ENCODE assay signal across 8 mouse cellular contexts in the genomic region with DNA sequence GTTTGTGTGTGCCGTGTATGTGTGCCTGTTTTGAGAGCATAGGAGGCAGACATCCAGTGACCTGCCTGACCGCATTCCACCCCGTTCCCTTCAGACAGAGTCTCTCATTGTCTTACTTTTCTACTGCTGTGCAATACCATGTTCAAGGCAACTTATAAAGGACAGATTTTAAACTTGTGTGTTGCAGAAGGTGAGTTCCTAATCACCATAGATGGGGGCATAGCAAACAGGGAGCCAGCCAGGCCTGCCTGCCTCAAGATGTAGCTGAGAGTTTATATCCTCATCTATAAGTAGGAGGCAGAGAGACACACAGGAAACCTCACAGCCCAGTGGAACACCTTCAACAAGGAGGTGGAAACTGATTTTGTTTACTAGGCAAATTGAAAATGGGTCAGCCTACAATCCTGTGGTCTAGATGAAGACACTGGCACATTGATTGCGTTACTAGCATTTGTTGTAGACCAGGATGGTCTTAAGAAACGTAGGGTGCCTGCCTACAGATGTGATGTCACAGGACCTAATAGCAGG. TPM values are rescaled to one million over a fixed set of nuclear protein-coding genes. Genes with fewer than 3 reads are reported as not detected.
A peak's percentile ranks its signal among the peaks of the same experiment; 100 is the strongest.
DNase-seq lines count a peak whose midpoint lies in the region; ATAC-seq and TF ChIP-seq lines count a peak whose summit lies in the region.

No protein-coding gene starts in this region.

- H3K36me3 ChIP-seq in kidney, adult 2 months (ENCODE audit: control insufficient read depth, insufficient read depth, low read length): no peaks in the 10 kb centered on the region
- H3K36me3 ChIP-seq in hindbrain, embryonic 14.5 days (replicated peaks; ENCODE audit: control insufficient read depth, insufficient read depth): no peaks in the 10 kb centered on the region
- H3K36me3 ChIP-seq in midbrain, embryonic 14.5 days (ENCODE audit: control insufficient read depth, insufficient read depth, low read length): no peaks in the 10 kb centered on the region

- H3K27ac ChIP-seq in kidney, adult 2 months (ENCODE audit: insufficient read depth, low read depth, low read length): peak overlapping the region; percentile 70
- H3K27ac ChIP-seq in hindbrain, embryonic 14.5 days: peak overlapping the region; percentile 92
- H3K27ac ChIP-seq in midbrain, embryonic 14.5 days (replicated peaks; ENCODE audit: low read depth, low read length): no peak overlapping the region

- no peak for TF ChIP-seq CTCF in kidney, adult 2 months (conservative IDR thresholded peaks at IDR 0.05; ENCODE audit: insufficient read depth, insufficient read length, low read depth, low read length)

- peak overlapping the region; percentile 69 for H3K4me2 ChIP-seq in hindbrain, embryonic 14.5 days (replicated peaks)
- H3K4me2 ChIP-seq in midbrain, embryonic 14.5 days (ENCODE audit: low read length): peak overlapping the region; percentile 76

- peaks cover 15% of the 10 kb centered on the region; the same call in 1 of the 2 replicates for H3K4me1 ChIP-seq in kidney, adult 2 months (ENCODE audit: control insufficient read depth, insufficient read depth, low read length)
- H3K4me1 ChIP-seq in hindbrain, embryonic 14.5 days (replicated peaks; ENCODE audit: control insufficient read depth, insufficient read depth, low read length): peaks cover 7% of the 10 kb centered on the region
- H3K4me1 ChIP-seq in midbrain, embryonic 14.5 days (ENCODE audit: control insufficient read depth, insufficient read depth, low read length): peaks cover 14% of the 10 kb centered on the region

- 65% methylated on average over 5 of the region's 5 CpGs for WGBS in kidney, adult 2 months
- 86% methylated on average over 5 of the region's 5 CpGs for WGBS in hindbrain, embryonic 14.5 days
- WGBS in midbrain, embryonic 14.5 days: 91% methylated on average over 5 of the region's 5 CpGs

- no peak for TF ChIP-seq POLR2A in kidney, adult 2 months (IDR thresholded peaks at IDR 0.05; ENCODE audit: low read depth, low read length)

- ATAC-seq in hindbrain, embryonic 14.5 days (ENCODE audit: low FRiP score): no peak
- ATAC-seq in midbrain, embryonic 14.5 days (ENCODE audit: low FRiP score, low TSS enrichment): no peak
- ATAC-seq in frontal cortex, adult (ENCODE audit: low TSS enrichment): no peak

- H3K27me3 ChIP-seq in kidney, adult 2 months (replicated peaks; ENCODE audit: control insufficient read depth, insufficient read depth, low read length): no peaks in the 10 kb centered on the region
- H3K27me3 ChIP-seq in hindbrain, embryonic 14.5 days (ENCODE audit: control insufficient read depth, insufficient read depth, low read length): no peaks in the 10 kb centered on the region
- H3K27me3 ChIP-seq in midbrain, embryonic 14.5 days (ENCODE audit: control insufficient read depth, insufficient read depth, low read length): no peaks in the 10 kb centered on the region

- H3K9ac ChIP-seq in hindbrain, embryonic 14.5 days: peak overlapping the region; percentile 58
- peak overlapping the region; percentile 69; the same call in 1 of the 2 replicates for H3K9ac ChIP-seq in midbrain, embryonic 14.5 days (replicated peaks; ENCODE audit: low read length)

- peak overlapping the region; percentile 72; the same call in 1 of the 2 replicates for H3K4me3 ChIP-seq in kidney, adult 2 months (ENCODE audit: insufficient read depth, low read depth, low read length)
- peak overlapping the region; percentile 41 for H3K4me3 ChIP-seq in hindbrain, embryonic 14.5 days (replicated peaks; ENCODE audit: low read length)
- H3K4me3 ChIP-seq in midbrain, embryonic 14.5 days (replicated peaks; ENCODE audit: low read depth, low read length): peak overlapping the region; percentile 51

- no peak for DNase-seq in kidney, adult 2 months
- no peak for DNase-seq in kidney, adult 18-20 months
- peak; percentile 22 for DNase-seq in T-cell, adult 2 months (ENCODE audit: low spot score)
- no peak for DNase-seq in hindbrain, embryonic 14.5 days (ENCODE audit: low spot score)
- DNase-seq in midbrain, embryonic 14.5 days: no peak
- DNase-seq in layer of hippocampus, adult 9-10 months (ENCODE audit: low spot score): no peak
- DNase-seq in frontal cortex, postnatal 25 days (ENCODE audit: low spot score in 2 of 2): no peak

- H3K9me3 ChIP-seq in hindbrain, embryonic 14.5 days (ENCODE audit: control insufficient read depth, low read length): no peaks in the 10 kb centered on the region
- H3K9me3 ChIP-seq in midbrain, embryonic 14.5 days (ENCODE audit: control insufficient read depth, low read length): no peaks in the 10 kb centered on the region

RNA-seq across cellular contexts. Expression of a gene that starts 0.7 kb away (rescaled TPM):
- 159 and 190 TPM in 2 replicates for polyA plus RNA-seq in kidney, adult 2 months (2012; rRNA removed)
- 53.5 and 56.1 TPM in 2 replicates for polyA plus RNA-seq in hindbrain, embryonic 14.5 days (2014; fragmentation: Nextera tagmentation; extraction: Ambion mirVana)
- polyA plus RNA-seq in midbrain, embryonic 14.5 days (2014; fragmentation: Nextera tagmentation; extraction: Ambion mirVana): 39.3 and 39.7 TPM in 2 replicates

RNA-seq across cellular contexts. Expression of a gene that starts 20.4 kb away (rescaled TPM):
- 93.5 and 96.0 TPM in 2 replicates for polyA plus RNA-seq in kidney, adult 2 months (2012; rRNA removed)
- polyA plus RNA-seq in hindbrain, embryonic 14.5 days (2014; fragmentation: Nextera tagmentation; extraction: Ambion mirVana): 168 and 187 TPM in 2 replicates
- polyA plus RNA-seq in midbrain, embryonic 14.5 days (2014; fragmentation: Nextera tagmentation; extraction: Ambion mirVana): 125 and 176 TPM in 2 replicates

RNA-seq across cellular contexts. Expression of a gene that starts 20.6 kb away (rescaled TPM):
- polyA plus RNA-seq in kidney, adult 2 months (2012; rRNA removed): 9.6 and 13.5 TPM in 2 replicates
- 6.6 and 7.6 TPM in 2 replicates for polyA plus RNA-seq in hindbrain, embryonic 14.5 days (2014; fragmentation: Nextera tagmentation; extraction: Ambion mirVana)
- 9.0 and 9.8 TPM in 2 replicates for polyA plus RNA-seq in midbrain, embryonic 14.5 days (2014; fragmentation: Nextera tagmentation; extraction: Ambion mirVana)

RNA-seq across cellular contexts. Expression of a gene that starts 40.5 kb away (rescaled TPM):
- 5.7 and 6.0 TPM in 2 replicates for polyA plus RNA-seq in kidney, adult 2 months (2012; rRNA removed)
- polyA plus RNA-seq in hindbrain, embryonic 14.5 days (2014; fragmentation: Nextera tagmentation; extraction: Ambion mirVana): 0.20 and 0.66 TPM in 2 replicates
- polyA plus RNA-seq in midbrain, embryonic 14.5 days (2014; fragmentation: Nextera tagmentation; extraction: Ambion mirVana): 0.88 and 1.1 TPM in 2 replicates

RNA-seq across cellular contexts. Expression of a gene that starts 42.3 kb away (rescaled TPM):
- 59.1 and 72.2 TPM in 2 replicates for polyA plus RNA-seq in kidney, adult 2 months (2012; rRNA removed)
- polyA plus RNA-seq in hindbrain, embryonic 14.5 days (2014; fragmentation: Nextera tagmentation; extraction: Ambion mirVana): 20.2 and 23.5 TPM in 2 replicates
- 25.9 and 27.2 TPM in 2 replicates for polyA plus RNA-seq in midbrain, embryonic 14.5 days (2014; fragmentation: Nextera tagmentation; extraction: Ambion mirVana)
